Mouse (Mus musculus) brain, embryonic 14.5 days (tissue): ENCODE measurements around the gene Borcs5.

Experiments used
- CTCF ChIP-seq: fragments of 200-500 bp; IDR thresholded peaks from 2 replicates; pipeline ENCODE4 v1.5.1; 2012; ENCODE audit warnings: inconsistent platforms, mild to moderate bottlenecking, moderate library complexity, borderline replicate concordance; ENCODE audit not compliant: insufficient read depth, insufficient read length; ENCODE audit errors: extremely low read depth
- POLR2A ChIP-seq: fragments of 200-500 bp; IDR thresholded peaks from 2 replicates; pipeline ENCODE4 v1.6.1; 2012; ENCODE audit warnings: mild to moderate bottlenecking, inconsistent platforms, borderline replicate concordance; ENCODE audit not compliant: poor library complexity, insufficient read depth, insufficient read length, severe bottlenecking; ENCODE audit errors: extremely low read depth

DNA sequence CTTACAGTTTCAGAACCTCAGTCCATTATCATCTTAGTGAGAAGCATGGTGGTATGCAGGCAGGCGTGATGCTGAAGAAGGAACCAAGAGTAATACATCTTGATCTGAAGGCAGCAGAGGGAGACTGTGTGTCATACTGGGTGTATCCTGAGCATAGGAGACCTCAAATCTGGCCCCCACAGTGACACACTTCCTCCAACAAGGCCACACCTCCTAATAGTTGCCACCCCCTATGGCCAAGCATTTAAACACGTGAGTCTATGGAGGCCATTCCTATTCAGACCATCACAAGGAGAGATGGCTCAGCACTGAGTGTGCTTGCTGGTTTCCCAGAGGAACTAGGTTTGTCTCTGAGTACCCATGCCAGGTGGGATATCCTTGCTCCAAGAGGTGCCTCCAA, 47.7 kb upstream of the Borcs5 start:
- TF ChIP-seq CTCF (no peak), POLR2A (no peak)
